ENCODE assay signal across 28 mouse cellular contexts in genomic region chr3:151072322-151072721, GRCm38 (mm10).
DNase-seq lines count a peak whose midpoint lies in the region; ATAC-seq and TF ChIP-seq lines count a peak whose summit lies in the region.
"Had no signal": no experiment of that assay in that cellular context is flagged by ENCODE, and none has a peak within 500 bp of the region (broad histone marks: within the 10 kb centered on the region; RNA-seq: fewer than 3 reads in every experiment).

No protein-coding gene starts in this region.

- no peaks in the 10 kb centered on the region for H3K9me3 ChIP-seq in midbrain, embryonic 11.5 days (ENCODE audit: control insufficient read depth, low read length)
- no peaks in the 10 kb centered on the region for H3K9me3 ChIP-seq in midbrain, embryonic 10.5 days (replicated peaks)
- peaks cover 10% of the 10 kb centered on the region for H3K9me3 ChIP-seq in CH12.LX (replicated peaks; ENCODE audit: low read length)
- H3K9me3 ChIP-seq: G1E; hindbrain, embryonic 10.5 days; intestine, embryonic 15.5 days; liver, embryonic 12.5 days; neural tube, embryonic 12.5 days had no signal

- H3K27me3 ChIP-seq in midbrain, embryonic 11.5 days (ENCODE audit: control insufficient read depth, insufficient read depth, low read length), result no peaks in the 10 kb centered on the region
- H3K27me3 ChIP-seq in midbrain, embryonic 10.5 days (ENCODE audit: low read depth, poor library complexity, severe bottlenecking), result no peaks in the 10 kb centered on the region
- no peaks in the 10 kb centered on the region for H3K27me3 ChIP-seq in CH12.LX (replicated peaks)
- H3K27me3 ChIP-seq: intestine, embryonic 15.5 days; liver, embryonic 12.5 days; neural tube, embryonic 12.5 days; Patski had no signal

- H3K9ac ChIP-seq in midbrain, embryonic 11.5 days (ENCODE audit: low read length), result no peak overlapping the region
- no peak overlapping the region for H3K9ac ChIP-seq in CH12.LX (ENCODE audit: insufficient read depth, low read depth)
- H3K9ac ChIP-seq: intestine, embryonic 15.5 days; liver, embryonic 12.5 days; liver, postnatal 0 days; neural tube, embryonic 12.5 days had no signal

- TF ChIP-seq POLR2A in CH12.LX (IDR thresholded peaks at IDR 0.05; ENCODE audit: low read depth, low read length), result no peak

- TF ChIP-seq CTCF in CH12.LX (conservative IDR thresholded peaks at IDR 0.05 in 1 of 2, IDR thresholded peaks at IDR 0.05 in 1 of 2; ENCODE audit: low read depth in 2 of 2, low read length in 2 of 2), result no peak

- dilution Hi-C loops in CH12.LX (cut with MboI; ENCODE audit: extremely low pct_ligation_motif_present, extremely low pct_unique_long_range_greater_than_20kb, low sequenced_read_pairs), result no loop called here

- H3K27ac ChIP-seq in midbrain, embryonic 11.5 days (ENCODE audit: low read depth, low read length), result no peak overlapping the region
- no peak overlapping the region for H3K27ac ChIP-seq in midbrain, embryonic 10.5 days (replicated peaks)
- no peak overlapping the region for H3K27ac ChIP-seq in CH12.LX (ENCODE audit: insufficient read depth, low read depth)
- H3K27ac ChIP-seq: hindbrain, embryonic 10.5 days; hindbrain, postnatal 0 days; intestine, embryonic 15.5 days; layer of hippocampus, adult 2 months; liver, embryonic 12.5 days; neural tube, embryonic 12.5 days had no signal

- ATAC-seq in midbrain, embryonic 11.5 days (ENCODE audit: low FRiP score), result peak; percentile 80
- ATAC-seq in granulocyte monocyte progenitor cell, adult 5-6 weeks (replicated peaks; ENCODE audit: poor library complexity, severe bottlenecking), result peak; percentile 52; the same call in 1 of the 2 replicates
- no peak for ATAC-seq in erythroblast, adult 5-6 weeks (replicated peaks; ENCODE audit: low FRiP score, poor library complexity, severe bottlenecking)
- ATAC-seq: hindbrain, postnatal 0 days; intestine, embryonic 15.5 days; liver, embryonic 12.5 days; liver, postnatal 0 days; Patski had no signal

- TF ChIP-seq RAD21 in CH12.LX (IDR thresholded peaks at IDR 0.05; ENCODE audit: low read depth, low read length), result no peak

- no peaks in the 10 kb centered on the region for H3K36me3 ChIP-seq in midbrain, embryonic 11.5 days (ENCODE audit: control insufficient read depth, insufficient read depth, low read length)
- H3K36me3 ChIP-seq in midbrain, embryonic 10.5 days, result no peaks in the 10 kb centered on the region
- no peaks in the 10 kb centered on the region for H3K36me3 ChIP-seq in CH12.LX (replicated peaks in 1 of 2; ENCODE audit: control insufficient read depth in 1 of 2, insufficient read depth in 1 of 2, low read length in 1 of 2)
- H3K36me3 ChIP-seq: G1E; hindbrain, embryonic 10.5 days; intestine, embryonic 15.5 days; liver, embryonic 12.5 days; neural tube, embryonic 12.5 days had no signal

- in situ Hi-C loops in CH12.LX (cut with MboI; ENCODE audit: low pct_ligation_motif_present, low pct_unique_long_range_greater_than_20kb, low sequenced_read_pairs), result no loop called here

- no peaks in the 10 kb centered on the region for H3K79me2 ChIP-seq in CH12.LX (replicated peaks; ENCODE audit: control insufficient read depth, extremely low read depth, insufficient read depth, poor library complexity, severe bottlenecking)

- DNase-seq in midbrain, embryonic 11.5 days (ENCODE audit: low spot score, missing footprints), result peak; percentile 86
- no peak for DNase-seq in midbrain, embryonic 10.5 days (ENCODE audit: low spot score)
- DNase-seq in A20 (ENCODE audit: low read depth, low spot score) (peak; percentile 31), CH12.LX (ENCODE audit: extremely low read depth) (peak; percentile 79)
- no peak for DNase-seq in testis, postnatal 10 days (ENCODE audit: low spot score)
- DNase-seq: adrenal gland, postnatal 10 days; cerebellum, adult 11-12 months; cerebellum, adult 9-11 months; gastrocnemius, postnatal 10 days; heart, postnatal 14 days; kidney, adult 2 months; kidney, postnatal 36 days; layer of hippocampus, postnatal 36 days; left cerebral cortex, postnatal 4 days; liver, postnatal 0 days; lung, postnatal 4 days; right cerebral cortex, postnatal 14 days had no signal

- H3K4me1 ChIP-seq in midbrain, embryonic 11.5 days (ENCODE audit: control insufficient read depth, insufficient read depth, low read length), result no peaks in the 10 kb centered on the region
- peaks cover 4% of the 10 kb centered on the region; the same call in 1 of the 2 replicates for H3K4me1 ChIP-seq in midbrain, embryonic 10.5 days
- H3K4me1 ChIP-seq in CH12.LX (ENCODE audit: control insufficient read depth in 1 of 2, insufficient read depth in 2 of 2), result peaks cover 0 to 5% of the 10 kb centered on the region in 2 experiments; a peak in 1 of 4 replicates
- H3K4me1 ChIP-seq: hindbrain, embryonic 10.5 days; intestine, embryonic 15.5 days; liver, embryonic 12.5 days; neural tube, embryonic 12.5 days had no signal

- no peak overlapping the region for H3K4me2 ChIP-seq in midbrain, embryonic 11.5 days
- H3K4me2 ChIP-seq in CH12.LX (ENCODE audit: insufficient read depth, low read depth, poor library complexity, severe bottlenecking), result no peak overlapping the region
- H3K4me2 ChIP-seq: intestine, embryonic 15.5 days; liver, embryonic 12.5 days; neural tube, embryonic 12.5 days had no signal

- peak; percentile 51; the same call in 1 of the 2 replicates for TF ChIP-seq EP300 in CH12.LX (IDR thresholded peaks at IDR 0.05; ENCODE audit: low read length)

- no peak overlapping the region for H3K4me3 ChIP-seq in midbrain, embryonic 11.5 days (ENCODE audit: low read depth, low read length)
- H3K4me3 ChIP-seq in midbrain, embryonic 10.5 days, result no peak overlapping the region
- no peak overlapping the region for H3K4me3 ChIP-seq in CH12.LX (replicated peaks in 1 of 3; ENCODE audit: low read depth in 2 of 3, low read length in 2 of 3, poor library complexity in 1 of 3)
- H3K4me3 ChIP-seq: hindbrain, embryonic 10.5 days; intestine, embryonic 15.5 days; layer of hippocampus, adult 2 months; liver, embryonic 12.5 days; myocyte; neural tube, embryonic 12.5 days had no signal

TF ChIP-seq in CH12.LX, 34 proteins besides CTCF, POLR2A, EP300 and RAD21:
- TF ChIP-seq MEF2A (IDR thresholded peaks at IDR 0.05; ENCODE audit: borderline replicate concordance, low read depth, low read length), result no peak
- no peak for TF ChIP-seq USF1 (IDR thresholded peaks at IDR 0.05; ENCODE audit: low read depth, low read length)
- no peak for TF ChIP-seq ZMIZ1 (IDR thresholded peaks at IDR 0.05; ENCODE audit: low read depth, low read length)
- no peak for TF ChIP-seq KAT2A (IDR thresholded peaks at IDR 0.05; ENCODE audit: insufficient replicate concordance, low read length)
- TF ChIP-seq ELF1 (IDR thresholded peaks at IDR 0.05; ENCODE audit: low read depth, low read length), result 0 out of 2 replicates have a peak, but pooled peaks have one; percentile 38
- TF ChIP-seq JUND (conservative IDR thresholded peaks at IDR 0.05; ENCODE audit: low read depth, low read length), result no peak
- no peak for TF ChIP-seq MXI1 (IDR thresholded peaks at IDR 0.05; ENCODE audit: low read depth, low read length)
- 0 out of 2 replicates have a peak, but pooled peaks have one; percentile 27 for TF ChIP-seq IRF4 (IDR thresholded peaks at IDR 0.05; ENCODE audit: low read depth, low read length)
- TF ChIP-seq ZNF384 (IDR thresholded peaks at IDR 0.05; ENCODE audit: low read depth, low read length), result no peak
- TF ChIP-seq ETS1 (conservative IDR thresholded peaks at IDR 0.05; ENCODE audit: low read depth, low read length), result no peak
- no peak for TF ChIP-seq TBP (conservative IDR thresholded peaks at IDR 0.05; ENCODE audit: low read depth, low read length)
- no peak for TF ChIP-seq JUN (IDR thresholded peaks at IDR 0.05; ENCODE audit: insufficient read depth, low read depth, low read length)
- no peak for TF ChIP-seq MAZ (IDR thresholded peaks at IDR 0.05; ENCODE audit: low read depth, low read length)
- no peak for TF ChIP-seq POLR2AphosphoS2 (IDR thresholded peaks at IDR 0.05; ENCODE audit: low read depth, low read length)
- TF ChIP-seq TCF12 (IDR thresholded peaks at IDR 0.05; ENCODE audit: low read depth, low read length), result no peak
- TF ChIP-seq HCFC1 (IDR thresholded peaks at IDR 0.05; ENCODE audit: low read depth, low read length), result no peak
- TF ChIP-seq CHD2 (IDR thresholded peaks at IDR 0.05; ENCODE audit: low read length), result no peak
- no peak for TF ChIP-seq MAX (IDR thresholded peaks at IDR 0.05; ENCODE audit: low read length)

Comparison
In these comparisons a context has a peak if more than half of its experiments do, and no peak if none do; other contexts are left out.
1. DNase-seq: peak in midbrain, embryonic 11.5 days (single experiment), A20 (single experiment) and CH12.LX (single experiment); none in midbrain, embryonic 10.5 days (single experiment) and testis, postnatal 10 days (single experiment).